Mouse (Mus musculus): ENCODE data around the gene Nrde2. TPM values are rescaled to one million over a fixed set of nuclear protein-coding genes. Genes with fewer than 3 reads are reported as not detected.

The Nrde2 gene
- polyA plus RNA-seq, 1 experiment from 2014 or later = 14.1 TPM

DNA sequence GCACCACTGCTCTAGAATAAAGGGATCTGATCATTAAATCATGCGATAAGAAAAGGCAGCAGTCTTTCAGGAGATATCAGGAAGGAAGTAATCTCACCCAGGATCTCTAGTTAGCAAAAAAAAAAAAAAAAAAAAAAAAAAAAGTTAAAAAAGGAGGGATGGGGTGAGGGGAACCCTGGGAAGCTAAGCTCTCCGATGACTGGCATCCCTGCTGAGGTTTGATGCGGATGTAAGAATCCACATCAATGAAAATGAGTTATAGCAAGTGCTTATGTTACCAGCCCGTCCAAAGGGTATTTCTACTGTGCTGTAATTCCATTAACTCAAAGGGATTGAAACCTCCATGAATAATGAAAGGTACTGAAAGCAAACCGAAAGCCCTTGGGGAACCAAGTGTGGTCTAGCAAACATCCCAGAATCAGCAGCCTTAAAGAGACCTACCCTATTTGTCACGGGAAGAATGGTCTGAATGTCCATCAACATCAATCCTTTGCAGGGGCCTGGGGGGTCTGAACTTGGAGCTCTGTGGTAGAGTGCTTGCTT is 19.5 kb upstream of the Nrde2 start:
- Histone ChIP-seq H3K36me3 (no peaks in the 10 kb centered on the region), H3K9ac (no peak overlapping the region), H3K4me1 (no peaks in the 10 kb centered on the region; the same call in 1 of the 2 replicates), H3K9me3 (replicated peaks) (no peaks in the 10 kb centered on the region), H3K4me2 (replicated peaks) (no peak overlapping the region), H3K27ac (replicated peaks) (no peak overlapping the region), H3K4me3 (replicated peaks) (no peak overlapping the region), H3K27me3 (no peaks in the 10 kb centered on the region)
- no peak for ATAC-seq (ENCODE audit: insufficient number of reproducible peaks, low FRiP score, low TSS enrichment, low read depth)
- 39% methylated on average over 6 of the region's 6 CpGs for WGBS

DNA sequence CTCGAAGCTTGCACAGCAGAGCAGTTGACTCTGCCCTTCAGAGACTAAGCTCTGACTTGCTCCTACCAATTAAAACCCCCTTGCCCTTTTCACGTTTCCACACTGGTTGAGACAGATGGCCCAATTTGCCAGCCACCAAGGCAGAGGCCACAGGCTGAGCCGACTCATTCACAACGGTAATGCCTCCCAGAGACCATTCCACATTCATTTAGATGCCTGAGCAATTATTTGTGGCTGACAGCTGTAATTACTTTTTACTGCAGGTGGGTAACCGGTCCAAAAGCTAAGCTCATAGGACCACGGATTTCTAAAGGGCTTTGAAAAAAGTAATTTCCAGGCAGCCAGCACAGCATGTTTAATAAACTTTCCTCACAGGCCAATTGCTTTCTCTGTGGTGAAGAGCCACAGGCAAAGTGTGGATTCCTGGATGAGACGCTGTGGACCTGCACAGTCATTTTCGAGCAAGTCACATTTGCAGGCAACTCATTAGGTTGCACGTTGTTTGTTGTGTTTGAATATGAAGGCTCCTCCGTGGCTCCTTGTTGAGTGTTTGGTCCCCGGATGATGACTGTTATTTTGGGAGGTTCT is 17.1 kb upstream of the Nrde2 start:
- Histone ChIP-seq H3K27me3 (no peaks in the 10 kb centered on the region), H3K27ac (replicated peaks) (no peak overlapping the region), H3K9ac (no peak overlapping the region), H3K36me3 (no peaks in the 10 kb centered on the region), H3K4me3 (replicated peaks) (no peak overlapping the region), H3K9me3 (replicated peaks) (no peaks in the 10 kb centered on the region), H3K4me2 (replicated peaks) (no peak overlapping the region), H3K4me1 (no peaks in the 10 kb centered on the region; the same call in 1 of the 2 replicates)
- WGBS = 44% methylated on average over 11 of the region's 11 CpGs
- no peak for ATAC-seq (ENCODE audit: insufficient number of reproducible peaks, low FRiP score, low TSS enrichment, low read depth)

DNA sequence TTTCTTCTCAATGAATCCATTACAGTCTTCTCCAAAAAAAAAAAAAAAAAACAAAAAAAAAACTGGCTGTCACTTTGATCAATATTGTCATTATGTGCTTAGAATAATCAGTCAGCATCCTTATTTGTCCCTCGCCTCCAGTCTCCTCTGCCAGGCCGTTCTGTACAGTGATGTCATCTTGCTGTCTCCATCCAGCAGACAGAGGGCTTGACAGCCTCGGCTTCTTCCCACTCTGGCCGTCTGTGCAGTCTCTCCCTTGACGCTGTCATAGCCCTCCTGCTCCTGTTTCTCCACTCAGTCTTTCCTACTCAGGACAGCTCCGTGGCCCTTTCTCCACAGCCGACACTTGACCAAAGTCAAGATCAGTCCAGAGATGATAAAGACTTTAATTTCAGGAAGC is 13.0 kb upstream of the Nrde2 start:
- no peak overlapping the region for H3K4me3 ChIP-seq (replicated peaks)

DNA sequence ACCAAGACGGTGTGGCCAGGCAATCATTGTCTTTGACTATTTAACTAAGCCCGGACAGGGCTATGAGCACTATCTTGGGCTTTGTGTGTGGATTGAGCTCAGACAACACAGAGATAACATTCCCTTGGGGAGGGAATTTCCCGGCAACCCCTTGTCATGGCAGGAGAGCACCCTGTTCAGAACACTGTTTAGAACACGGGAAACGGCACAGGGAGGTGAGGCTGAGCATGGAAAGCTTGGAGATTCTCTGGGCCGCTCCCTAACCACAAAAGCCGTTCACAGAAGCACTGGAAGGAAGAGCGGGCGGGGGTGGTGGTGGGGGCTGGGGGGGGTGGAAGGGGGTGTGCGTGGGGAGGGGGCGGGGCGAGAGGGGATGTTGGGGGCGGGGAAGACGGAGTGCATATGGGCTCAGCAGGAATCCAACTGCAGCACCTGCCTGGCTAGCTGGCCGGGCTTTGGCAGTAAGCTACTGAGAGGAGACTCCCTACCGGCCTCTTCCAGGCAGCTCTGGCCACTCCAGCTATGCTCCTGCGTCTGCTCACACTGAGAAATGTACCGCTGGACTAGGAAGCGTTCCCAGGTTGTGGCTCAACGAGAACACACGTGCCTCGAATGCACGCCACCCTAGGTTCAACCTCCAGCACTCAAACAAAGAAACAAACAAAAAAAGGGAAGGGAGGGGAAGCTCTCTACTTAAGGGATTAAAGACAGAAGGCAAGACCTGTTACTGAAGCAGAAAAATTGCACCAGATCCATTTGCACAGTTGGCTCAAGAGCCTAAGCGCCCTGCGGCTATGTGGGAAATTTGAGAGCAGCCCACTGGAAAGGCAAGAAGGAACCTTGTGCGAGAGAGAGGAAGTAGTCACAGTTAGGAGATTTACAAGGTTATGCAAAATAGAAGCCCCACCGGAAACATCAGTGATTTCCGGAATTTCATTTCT is 8.7 kb upstream of the Nrde2 start:
- peak overlapping the region; percentile 32 for H3K4me3 ChIP-seq (replicated peaks)
- no peak overlapping the region for H3K9ac ChIP-seq
- no peaks in the 10 kb centered on the region for H3K36me3 ChIP-seq
- peak; percentile 74 for ATAC-seq (ENCODE audit: insufficient number of reproducible peaks, low FRiP score, low TSS enrichment, low read depth)
- H3K4me1 ChIP-seq = peaks cover 10% of the 10 kb centered on the region
- peak overlapping the region; percentile 59 for H3K4me2 ChIP-seq (replicated peaks)
- H3K27me3 ChIP-seq = no peaks in the 10 kb centered on the region
- WGBS = 8% methylated on average over 27 of the region's 28 CpGs
- H3K9me3 ChIP-seq (replicated peaks) = no peaks in the 10 kb centered on the region
- peak overlapping the region; percentile 68; the same call in 1 of the 2 replicates for H3K27ac ChIP-seq (replicated peaks)

More for the DNA sequence above, 13.0 kb upstream of the Nrde2 start:
- Histone ChIP-seq H3K4me2 (replicated peaks) (no peak overlapping the region), H3K36me3 (no peaks in the 10 kb centered on the region), H3K9me3 (replicated peaks) (no peaks in the 10 kb centered on the region), H3K27ac (replicated peaks) (no peak overlapping the region), H3K27me3 (no peaks in the 10 kb centered on the region), H3K4me1 (peaks cover 10% of the 10 kb centered on the region), H3K9ac (no peak overlapping the region)
- ATAC-seq (ENCODE audit: insufficient number of reproducible peaks, low FRiP score, low TSS enrichment, low read depth) = no peak
- 65% methylated on average over 7 of the region's 7 CpGs for WGBS

DNA sequence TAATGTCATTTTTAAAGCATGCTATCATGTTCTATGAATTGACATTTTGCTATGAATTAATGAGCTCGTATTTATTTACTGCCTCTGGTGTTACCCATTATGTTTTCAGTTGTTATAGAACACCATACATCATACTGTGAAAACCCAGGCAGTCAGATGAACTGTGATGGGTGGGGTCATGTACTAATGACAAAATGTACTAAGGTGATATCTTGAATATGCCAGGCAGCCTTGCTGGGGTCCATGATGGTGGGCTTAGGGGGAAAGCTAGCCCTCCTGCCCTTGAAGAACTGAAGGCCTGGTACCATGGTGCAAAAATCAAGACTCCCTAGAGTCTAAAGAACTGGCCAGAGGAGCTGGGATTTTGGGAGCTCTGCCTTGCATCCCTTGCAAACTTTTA is 8.0 kb upstream of the Nrde2 start:
- ATAC-seq (ENCODE audit: insufficient number of reproducible peaks, low FRiP score, low TSS enrichment, low read depth) = no peak
- Histone ChIP-seq H3K9ac (no peak overlapping the region), H3K4me3 (replicated peaks) (no peak overlapping the region), H3K4me2 (replicated peaks) (0 out of 2 replicates have a peak overlapping the region, but pooled peaks have one; percentile 59), H3K9me3 (replicated peaks) (no peaks in the 10 kb centered on the region), H3K4me1 (peaks cover 10% of the 10 kb centered on the region), H3K27me3 (no peaks in the 10 kb centered on the region), H3K27ac (replicated peaks) (0 out of 2 replicates have a peak overlapping the region, but pooled peaks have one; percentile 58), H3K36me3 (no peaks in the 10 kb centered on the region)
- WGBS = 82% methylated on average over 1 of the region's 1 CpGs

DNA sequence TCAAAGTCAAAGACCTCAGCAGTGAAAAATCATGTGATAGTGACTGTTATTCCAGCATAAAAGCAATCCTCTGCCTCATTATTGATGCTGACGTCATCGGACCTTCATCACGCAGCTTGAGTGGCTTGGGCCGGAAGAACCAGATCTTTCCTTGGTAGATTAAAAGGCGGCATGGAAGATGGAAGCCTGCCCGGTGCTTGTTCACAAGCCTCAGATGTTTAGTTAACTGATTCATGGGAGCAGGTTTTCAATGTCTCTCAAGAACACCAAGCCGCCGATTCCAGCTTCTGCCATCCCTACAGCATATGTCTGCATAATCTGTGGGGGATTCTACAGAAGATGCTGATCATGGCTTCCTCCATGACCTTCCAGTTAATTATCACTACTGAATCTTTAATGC is 7.5 kb upstream of the Nrde2 start:
- Histone ChIP-seq H3K4me1 (peaks cover 10% of the 10 kb centered on the region), H3K4me3 (replicated peaks) (no peak overlapping the region), H3K36me3 (no peaks in the 10 kb centered on the region), H3K9ac (no peak overlapping the region), H3K27ac (replicated peaks) (no peak overlapping the region), H3K27me3 (no peaks in the 10 kb centered on the region), H3K9me3 (replicated peaks) (no peaks in the 10 kb centered on the region), H3K4me2 (replicated peaks) (no peak overlapping the region)
- ATAC-seq (ENCODE audit: insufficient number of reproducible peaks, low FRiP score, low TSS enrichment, low read depth) = no peak
- WGBS = 76% methylated on average over 8 of the region's 8 CpGs

DNA sequence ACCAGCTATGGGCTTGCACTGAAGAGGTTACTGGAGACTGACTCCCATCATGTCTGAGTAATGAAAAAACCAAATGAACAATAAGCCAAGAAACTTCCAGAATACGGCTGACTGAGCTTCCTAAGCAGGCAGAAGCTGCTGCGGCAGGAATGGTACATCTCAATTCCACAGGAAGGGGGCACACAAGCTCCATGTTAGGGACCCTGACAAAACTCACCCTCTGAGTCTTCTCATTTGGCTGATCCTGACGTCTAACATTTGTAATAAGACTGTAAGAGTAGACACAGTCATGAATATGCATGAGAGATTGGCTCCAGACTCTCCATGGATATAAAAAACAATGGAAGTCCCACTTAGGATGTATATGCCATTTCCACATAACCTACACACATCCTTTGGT is 6.7 kb upstream of the Nrde2 start:
- Histone ChIP-seq H3K27ac (replicated peaks) (no peak overlapping the region), H3K36me3 (no peaks in the 10 kb centered on the region), H3K9me3 (replicated peaks) (no peaks in the 10 kb centered on the region), H3K4me1 (peaks cover 10% of the 10 kb centered on the region), H3K4me3 (replicated peaks) (no peak overlapping the region), H3K9ac (no peak overlapping the region), H3K4me2 (replicated peaks) (no peak overlapping the region), H3K27me3 (no peaks in the 10 kb centered on the region)
- no peak for ATAC-seq (ENCODE audit: insufficient number of reproducible peaks, low FRiP score, low TSS enrichment, low read depth)
- 10% methylated on average over 3 of the region's 3 CpGs for WGBS

DNA sequence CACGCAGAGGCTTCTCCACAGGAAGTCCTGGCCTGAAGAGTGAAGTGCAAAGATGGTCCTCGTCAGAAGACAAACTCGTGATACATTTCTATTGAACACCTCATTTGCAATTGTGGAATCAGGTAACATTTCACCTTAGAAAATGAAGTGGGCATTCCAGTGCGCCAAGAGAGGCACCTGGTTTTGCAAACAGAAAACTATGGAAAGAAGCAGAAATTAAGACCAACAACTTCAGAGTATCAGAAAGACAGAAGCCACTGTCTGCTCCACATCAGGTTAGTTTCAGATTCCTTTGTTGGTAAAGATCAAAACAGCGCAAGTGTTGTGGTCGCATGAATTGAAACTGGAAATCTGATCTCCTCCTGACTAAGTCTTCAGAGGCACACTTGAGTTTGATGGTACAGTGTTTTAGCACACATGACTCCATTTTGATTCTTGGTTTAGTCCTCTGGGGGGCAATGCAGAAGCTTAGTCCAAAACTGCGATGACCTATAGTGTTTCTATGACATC is 5.6 kb upstream of the Nrde2 start:
- Histone ChIP-seq H3K9me3 (replicated peaks) (no peaks in the 10 kb centered on the region), H3K36me3 (no peaks in the 10 kb centered on the region), H3K27me3 (no peaks in the 10 kb centered on the region), H3K27ac (replicated peaks) (no peak overlapping the region), H3K4me3 (replicated peaks) (no peak overlapping the region), H3K4me1 (peaks cover 10% of the 10 kb centered on the region), H3K4me2 (replicated peaks) (no peak overlapping the region), H3K9ac (no peak overlapping the region)
- ATAC-seq (ENCODE audit: insufficient number of reproducible peaks, low FRiP score, low TSS enrichment, low read depth) = no peak
- 63% methylated on average over 7 of the region's 7 CpGs for WGBS

DNA sequence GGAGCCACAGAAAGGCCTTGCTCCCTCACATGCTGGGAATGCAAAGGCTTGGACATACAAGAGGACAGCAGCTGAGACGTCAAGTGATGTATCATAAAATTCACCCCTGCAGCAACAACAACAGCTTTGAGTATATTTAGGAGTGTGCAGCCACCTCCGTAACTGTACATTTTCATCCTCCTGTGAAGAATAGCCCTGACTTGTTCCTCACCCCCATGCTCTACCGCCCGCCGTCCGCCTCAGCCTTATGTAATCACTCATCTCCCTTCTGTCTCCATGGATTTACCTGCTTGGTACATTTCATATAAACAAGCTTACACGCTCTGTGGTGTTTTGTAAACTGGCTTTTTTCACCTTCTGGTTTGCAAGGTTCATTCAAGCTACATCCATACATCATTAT is 7.0 kb downstream of the Nrde2 start:
- 94% methylated on average over 7 of the region's 7 CpGs for WGBS
- Histone ChIP-seq H3K4me2 (replicated peaks) (no peak overlapping the region), H3K4me3 (replicated peaks) (no peak overlapping the region), H3K9me3 (replicated peaks) (no peaks in the 10 kb centered on the region), H3K4me1 (no peaks in the 10 kb centered on the region), H3K27me3 (no peaks in the 10 kb centered on the region), H3K27ac (replicated peaks) (no peak overlapping the region), H3K36me3 (peaks cover 30% of the 10 kb centered on the region), H3K9ac (no peak overlapping the region)
- ATAC-seq (ENCODE audit: insufficient number of reproducible peaks, low FRiP score, low TSS enrichment, low read depth) = no peak

DNA sequence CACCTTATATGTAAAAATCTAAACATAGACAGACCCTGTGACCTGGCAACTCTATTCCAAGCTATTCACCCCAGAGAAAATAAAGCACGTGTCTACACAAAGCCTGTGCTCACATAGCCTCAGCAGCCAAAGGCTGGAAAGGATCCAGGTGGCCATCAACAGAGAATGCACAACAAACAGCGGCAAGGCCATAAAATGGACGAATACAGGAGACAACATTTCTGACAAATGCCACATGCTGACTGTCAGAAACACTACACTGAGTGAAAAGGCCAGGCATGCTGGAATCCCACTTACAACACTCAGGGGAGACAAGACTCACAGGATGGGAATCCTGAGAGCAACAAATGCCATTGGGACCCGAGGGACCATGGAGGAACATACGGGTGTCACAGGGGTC is 15.2 kb downstream of the Nrde2 start:
- no peak overlapping the region for H3K4me3 ChIP-seq (replicated peaks)
- no peak for ATAC-seq (ENCODE audit: insufficient number of reproducible peaks, low FRiP score, low TSS enrichment, low read depth)
- WGBS = 84% methylated on average over 5 of the region's 5 CpGs

DNA sequence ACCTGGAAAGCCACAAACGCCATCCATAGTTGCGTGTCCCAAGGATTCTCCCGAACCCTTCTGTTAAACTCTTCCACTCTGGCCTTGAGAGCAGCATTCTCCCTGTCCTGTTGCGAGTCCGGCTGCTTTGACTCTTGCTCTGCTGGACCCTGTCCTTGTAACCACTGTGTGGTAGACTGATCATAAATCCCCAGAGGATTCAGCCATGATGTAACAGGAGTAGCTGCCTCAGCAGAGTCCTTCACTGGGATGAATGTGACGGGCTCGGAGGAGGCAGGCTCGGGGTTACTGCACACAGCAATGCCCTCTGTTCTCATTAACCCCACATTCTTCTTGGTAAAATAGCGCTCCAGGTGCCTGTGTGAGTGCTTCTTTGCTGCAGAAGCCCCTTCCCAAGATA is 15.7 kb downstream of the Nrde2 start:
- Histone ChIP-seq H3K9me3 (replicated peaks) (no peaks in the 10 kb centered on the region), H3K27ac (replicated peaks) (no peak overlapping the region), H3K27me3 (no peaks in the 10 kb centered on the region), H3K4me3 (replicated peaks) (no peak overlapping the region), H3K9ac (no peak overlapping the region), H3K36me3 (peaks cover 88% of the 10 kb centered on the region), H3K4me1 (no peaks in the 10 kb centered on the region), H3K4me2 (replicated peaks) (no peak overlapping the region)
- 88% methylated on average over 9 of the region's 9 CpGs for WGBS
- ATAC-seq (ENCODE audit: insufficient number of reproducible peaks, low FRiP score, low TSS enrichment, low read depth) = no peak

More for the DNA sequence above, 15.2 kb downstream of the Nrde2 start:
- Histone ChIP-seq H3K27me3 (no peaks in the 10 kb centered on the region), H3K4me1 (no peaks in the 10 kb centered on the region), H3K36me3 (peaks cover 88% of the 10 kb centered on the region), H3K9ac (no peak overlapping the region), H3K27ac (replicated peaks) (no peak overlapping the region), H3K4me2 (replicated peaks) (no peak overlapping the region), H3K9me3 (replicated peaks) (no peaks in the 10 kb centered on the region)

All from embryonic facial prominence, embryonic 15.5 days (tissue).